Mouse (Mus musculus) C2C12 (cell line): Measurements from ENCODE around the gene Tmem245. TPM values are rescaled to one million over a fixed set of nuclear protein-coding genes. Genes with fewer than 3 reads are reported as not detected.

ENCODE experiments used
- H3K27me3 ChIP-seq: one replicate; pipeline ENCODE4 v1.6.1; 2011; ENCODE audit not compliant: control insufficient read depth, insufficient read depth, insufficient read length
- H3K36me3 ChIP-seq: one replicate; pipeline ENCODE4 v1.6.1; 2011; ENCODE audit not compliant: control insufficient read depth, insufficient read depth
- H3K4me3 ChIP-seq: one replicate; pipeline ENCODE4 v1.5.1; 2011; ENCODE audit warnings: mild to moderate bottlenecking, control low read depth; ENCODE audit not compliant: poor library complexity, insufficient read depth, severe bottlenecking
- H3K79me2 ChIP-seq: one replicate; pipeline ENCODE4 v1.6.1; 2011; ENCODE audit not compliant: control insufficient read depth, insufficient read depth
- H3K79me3 ChIP-seq: one replicate; pipeline ENCODE4 v1.6.1; 2011; ENCODE audit warnings: low read depth, control low read depth
- H3ac ChIP-seq: one replicate; pipeline ENCODE3; 2011; ENCODE audit warnings: low read depth; ENCODE audit not compliant: control insufficient read depth, insufficient read length
- CEBPB ChIP-seq: IDR thresholded peaks from one replicate; pipeline ENCODE4 v1.6.1; 2011; ENCODE audit warnings: low read depth, mild to moderate bottlenecking, control low read depth, moderate library complexity
- CTCF ChIP-seq: IDR thresholded peaks from one replicate; pipeline ENCODE4 v1.5.1; 2011; ENCODE audit not compliant: control insufficient read depth, insufficient read depth, insufficient read length
- FOSL1 ChIP-seq: IDR thresholded peaks from one replicate; pipeline ENCODE4 v1.8.0; 2011; ENCODE audit warnings: mild to moderate bottlenecking, low read length; ENCODE audit not compliant: poor library complexity, insufficient read depth, severe bottlenecking
- MAX ChIP-seq: IDR thresholded peaks from one replicate; pipeline ENCODE4 v1.6.1; 2011; ENCODE audit warnings: mild to moderate bottlenecking, control low read depth
- MYOD1 ChIP-seq: IDR thresholded peaks from one replicate; pipeline ENCODE4 v1.6.1; 2011; ENCODE audit warnings: low read depth; ENCODE audit not compliant: control insufficient read depth, insufficient read length
- MYOG ChIP-seq: IDR thresholded peaks from one replicate; pipeline ENCODE4 v1.6.1; 2011; ENCODE audit not compliant: control insufficient read depth, insufficient read length; ENCODE audit errors: extremely low read depth
- USF1 ChIP-seq: IDR thresholded peaks from one replicate; pipeline ENCODE4 v1.6.1; 2011; ENCODE audit warnings: low read depth, mild to moderate bottlenecking, control low read depth, moderate library complexity
- polyA plus RNA-seq: library from polyadenylated mRNA; unstranded; fragments of >200 nt; fragmentation: generic; extraction: Trizol; gene quantifications from one replicate; pipeline ENCODE4 v1.2.1, GENCODE M21; 2012; ENCODE audit warnings: missing spikeins

The Tmem245 gene
- polyA plus RNA-seq, 1 experiment = 5.7 TPM

GRCm38 (mm10) chr4:56850724-56851123 lies 96.5 kb downstream of the Tmem245 start:
- peaks cover 77% of the 10 kb centered on the region for H3K79me2 ChIP-seq
- H3K27me3 ChIP-seq = no peaks in the 10 kb centered on the region
- peaks cover 10% of the 10 kb centered on the region for H3K36me3 ChIP-seq
- H3ac ChIP-seq = no peak overlapping the region
- H3K79me3 ChIP-seq = peaks cover 32% of the 10 kb centered on the region
- H3K4me3 ChIP-seq = no peak overlapping the region
- no peak for TF ChIP-seq MAX
- TF ChIP-seq MYOD1 = no peak
- no peak for TF ChIP-seq FOSL1
- no peak for TF ChIP-seq CTCF
- no peak for TF ChIP-seq USF1
- TF ChIP-seq MYOG = no peak
- no peak for TF ChIP-seq CEBPB

- H3K27me3 ChIP-seq = no peaks in the 10 kb centered on the region
- no peak overlapping the region for H3ac ChIP-seq
- peaks cover 32% of the 10 kb centered on the region for H3K36me3 ChIP-seq
- no peak overlapping the region for H3K4me3 ChIP-seq
- peaks cover 16% of the 10 kb centered on the region for H3K79me3 ChIP-seq
- TF ChIP-seq USF1 (no peak), FOSL1 (no peak), MYOD1 (no peak), CEBPB (no peak), MAX (no peak), MYOG (no peak), CTCF (no peak)
- H3K79me2 ChIP-seq = peaks cover 52% of the 10 kb centered on the region
These were observed 99.2 kb downstream of the Tmem245 start for GRCm38 (mm10) chr4:56848044-56848443.

GRCm38 (mm10) chr4:56847400-56847799 lies 99.8 kb downstream of the Tmem245 start:
- no peak overlapping the region for H3K4me3 ChIP-seq
- TF ChIP-seq CTCF (no peak), MYOD1 (no peak), MYOG (no peak), CEBPB (no peak), FOSL1 (no peak), MAX (no peak), USF1 (no peak)
- peaks cover 46% of the 10 kb centered on the region for H3K79me2 ChIP-seq
- H3K79me3 ChIP-seq = peaks cover 9% of the 10 kb centered on the region
- H3K27me3 ChIP-seq = no peaks in the 10 kb centered on the region
- H3ac ChIP-seq = no peak overlapping the region
- peaks cover 32% of the 10 kb centered on the region for H3K36me3 ChIP-seq

DNA sequence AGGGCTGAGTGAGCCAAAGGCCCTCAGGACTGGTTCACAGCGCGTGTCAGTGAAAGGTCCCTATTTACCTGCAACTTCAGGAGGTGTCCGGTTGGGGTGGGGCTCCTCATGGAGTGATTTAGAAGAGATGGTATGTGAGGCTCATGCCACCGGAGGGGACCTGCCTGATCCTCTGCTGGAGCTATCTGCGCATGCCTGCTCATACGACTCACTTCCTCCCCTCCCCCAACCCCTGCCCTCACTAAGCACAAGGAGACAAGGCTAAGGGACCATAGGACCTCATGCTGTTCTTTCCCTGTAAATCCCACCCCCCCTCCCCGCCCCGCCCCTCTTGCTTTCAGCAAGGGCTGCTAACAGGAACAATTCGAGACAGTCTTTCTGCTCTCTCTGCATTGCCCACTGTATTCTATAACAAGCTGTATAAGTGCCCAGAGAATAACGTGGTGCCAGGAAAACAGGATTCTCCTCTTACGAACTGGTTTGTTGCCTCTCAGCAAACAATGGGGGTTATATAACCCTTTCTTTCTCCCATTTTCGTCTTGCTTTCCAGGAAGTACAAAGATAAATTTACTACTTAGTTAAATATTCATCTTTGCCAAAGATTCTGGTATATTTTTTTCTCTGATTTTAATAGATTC lies 101.2 kb downstream of the Tmem245 start:
- no peaks in the 10 kb centered on the region for H3K27me3 ChIP-seq
- H3K79me3 ChIP-seq = peaks cover 6% of the 10 kb centered on the region
- peaks cover 32% of the 10 kb centered on the region for H3K79me2 ChIP-seq
- H3ac ChIP-seq = no peak overlapping the region
- H3K36me3 ChIP-seq = peaks cover 38% of the 10 kb centered on the region
- no peak overlapping the region for H3K4me3 ChIP-seq
- TF ChIP-seq MAX (no peak), MYOG (no peak), CTCF (no peak), USF1 (no peak), FOSL1 (no peak), MYOD1 (no peak), CEBPB (no peak)

DNA sequence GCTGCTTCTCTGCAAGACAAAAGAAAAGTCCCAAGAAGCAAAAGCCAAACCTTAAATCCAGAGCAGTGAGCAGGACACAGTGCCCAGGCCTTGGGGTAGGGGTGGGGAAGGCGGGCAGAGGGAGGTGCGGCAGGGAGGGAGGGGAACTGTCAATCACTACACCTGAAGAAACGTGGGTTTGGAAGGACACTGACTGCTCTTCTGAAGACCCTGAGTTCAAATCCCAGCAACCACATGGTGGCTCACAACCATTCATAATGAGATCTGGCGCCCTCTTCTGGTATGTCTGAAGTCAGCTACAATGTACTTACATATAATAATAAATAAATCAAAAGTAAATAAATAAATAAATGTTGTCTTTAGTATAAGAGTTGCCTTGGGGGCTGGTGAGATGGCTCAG lies 102.3 kb downstream of the Tmem245 start:
- Histone ChIP-seq H3K79me3 (peaks cover 4% of the 10 kb centered on the region), H3K36me3 (peaks cover 40% of the 10 kb centered on the region), H3ac (no peak overlapping the region), H3K27me3 (no peaks in the 10 kb centered on the region), H3K79me2 (peaks cover 23% of the 10 kb centered on the region), H3K4me3 (no peak overlapping the region)
- TF ChIP-seq MYOD1 (no peak), CTCF (no peak)

- Histone ChIP-seq H3K36me3 (peaks cover 40% of the 10 kb centered on the region), H3K79me2 (peaks cover 14% of the 10 kb centered on the region), H3ac (no peak overlapping the region), H3K4me3 (no peak overlapping the region), H3K27me3 (no peaks in the 10 kb centered on the region), H3K79me3 (peaks cover 2% of the 10 kb centered on the region)
- TF ChIP-seq CEBPB (no peak), MAX (no peak), CTCF (no peak), FOSL1 (no peak), MYOG (no peak), MYOD1 (no peak), USF1 (no peak)
These were observed 103.3 kb downstream of the Tmem245 start for GRCm38 (mm10) chr4:56843963-56844362.
